Mouse (Mus musculus) stomach, adult 2 months (tissue): ENCODE data around the gene Ankra2. TPM values are rescaled to one million over a fixed set of nuclear protein-coding genes. Genes with fewer than 3 reads are reported as not detected.

Source experiments
- polyA plus RNA-seq: library from polyadenylated mRNA; depleted of rRNA; stranded (reverse); fragments of >200 nt; gene quantifications from 2 replicates; pipeline ENCODE4 v1.2.3, GENCODE M21; 2012; rRNA removed

Ankra2 gene
- 3.2 and 4.9 TPM in 2 replicates for polyA plus RNA-seq

GRCm38 (mm10) chr13:98262636-98263457 is at the start of gene Ankra2, which contains the start of gene Utp15:
Gene Ankra2 (plus strand): TSS chr13:98263074.
Gene Utp15 (minus strand): TSS chr13:98263041.

DNA sequence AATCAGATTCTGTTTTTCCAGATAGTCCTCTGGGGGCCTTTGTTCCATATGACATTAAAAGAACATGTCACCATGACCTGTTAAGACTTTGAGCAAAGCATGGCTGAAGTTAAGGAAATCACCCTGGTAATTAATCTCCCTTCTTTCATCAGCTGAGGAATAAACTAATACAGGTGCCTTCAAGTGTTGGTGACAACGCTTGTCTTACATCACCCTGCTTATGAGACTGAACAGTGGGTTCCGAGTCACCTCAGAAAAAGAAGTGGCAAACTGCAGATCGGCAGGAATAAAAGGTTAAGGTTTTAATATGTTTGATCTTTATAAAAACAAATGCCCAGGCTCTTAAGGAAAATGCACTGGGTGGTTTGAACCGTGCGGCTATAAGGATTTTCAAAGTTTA is 16.8 kb downstream of the Ankra2 start, which contains the start of gene Gm21976:
Gm21976 (plus strand) TSS at position 202 of the 400 bp plus-strand sequence.

DNA sequence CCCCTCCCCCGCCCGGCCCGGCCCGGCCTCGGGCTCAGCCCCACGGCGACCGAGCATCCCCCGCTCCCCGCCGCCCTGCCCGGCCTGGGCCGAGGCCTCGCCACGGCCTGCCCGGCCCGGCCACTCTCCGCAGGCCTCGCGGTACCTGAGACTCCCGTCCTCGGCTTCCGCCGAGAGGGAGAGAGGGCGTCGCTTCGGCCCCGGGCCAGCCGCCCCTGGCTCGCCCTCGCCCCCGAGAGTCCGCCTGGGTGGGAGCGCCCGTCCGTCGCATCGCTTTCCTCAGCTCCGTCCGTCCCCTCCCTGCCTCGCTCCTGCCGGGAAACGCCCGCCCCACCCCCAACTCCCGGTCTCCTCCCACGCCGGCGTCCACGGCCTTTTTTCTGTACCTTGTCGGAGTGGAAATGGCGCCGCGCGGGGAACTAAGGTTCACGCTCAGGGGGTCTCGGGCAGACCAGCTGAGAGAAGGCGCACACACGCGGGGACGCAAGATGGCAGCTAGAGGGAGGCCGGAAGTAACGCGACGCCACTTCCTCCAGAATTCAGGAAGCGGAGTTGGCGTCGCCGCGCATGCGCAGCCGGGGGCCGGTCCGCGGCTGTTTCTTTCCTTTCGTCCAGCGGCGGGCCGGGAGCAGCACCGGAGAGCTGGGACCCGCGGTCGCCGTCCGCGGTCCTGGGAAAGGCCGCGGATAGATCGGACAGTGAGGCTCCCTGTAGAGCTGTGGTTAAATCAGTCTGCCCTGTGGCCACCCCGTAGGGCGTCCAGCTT is 53.8 kb downstream of the Ankra2 start, which contains the start of gene Btf3:
Btf3 (minus strand) TSS at position 527 of the 766 bp plus-strand sequence.

Other genes starting within 250 kb of the Ankra2 start
- gene Arhgef28, start 56.6 kb upstream of the Ankra2 start, polyA plus RNA-seq = 2.9 and 5.1 TPM in 2 replicates
- gene Utp15, start within 50 bp of the Ankra2 start, polyA plus RNA-seq = 0.63 and 0.84 TPM in 2 replicates
- gene Gm21976, start 16.8 kb downstream of the Ankra2 start, polyA plus RNA-seq = not detected in 2 replicates
- 13.6 and 16.2 TPM in 2 replicates for gene Btf3, start 53.9 kb downstream of the Ankra2 start, polyA plus RNA-seq
- not detected in 2 replicates for gene Foxd1, start 91.2 kb downstream of the Ankra2 start, polyA plus RNA-seq
- 0.30 and 0.55 TPM in 2 replicates for gene Gm10320, start 228.9 kb downstream of the Ankra2 start, polyA plus RNA-seq